Mouse (Mus musculus) intestine, postnatal 0 days (tissue): Measurements from ENCODE around the gene Arl16. TPM values are rescaled to one million over a fixed set of nuclear protein-coding genes. Genes with fewer than 3 reads are reported as not detected.
A peak's percentile ranks its signal among the peaks of the same experiment; 100 is the strongest.

Experiments
- ATAC-seq: fragments of 200-750 bp; cut with Nextera tagmentation; 2 replicates; pipeline ENCODE4 v1.8.0; 2017; ENCODE audit warnings: mild to moderate bottlenecking, moderate TSS enrichment, moderate library complexity
- H3K27ac ChIP-seq: fragments of 300-500 bp; sonication (generic); 2 replicates; pipeline ENCODE4 v1.5.1; 2014; ENCODE audit warnings: mild to moderate bottlenecking, low read depth, low read length, moderate library complexity
- H3K27me3 ChIP-seq: fragments of 300-500 bp; sonication (generic); replicated peaks from 2 replicates; pipeline ENCODE4 v1.6.1; 2014; ENCODE audit warnings: low read length, mixed read lengths; ENCODE audit not compliant: control insufficient read depth, insufficient read depth
- H3K36me3 ChIP-seq: fragments of 300-500 bp; sonication (generic); 2 replicates; pipeline ENCODE4 v1.6.1; 2014; ENCODE audit warnings: mild to moderate bottlenecking, moderate library complexity; ENCODE audit not compliant: control insufficient read depth, insufficient read depth
- H3K4me1 ChIP-seq: fragments of 300-500 bp; sonication (generic); replicated peaks from 2 replicates; pipeline ENCODE4 v1.6.1; 2014; ENCODE audit warnings: antibody characterized with exemption, low read length, mixed read lengths; ENCODE audit not compliant: control insufficient read depth, insufficient read depth
- H3K4me2 ChIP-seq: fragments of 300-500 bp; sonication (generic); replicated peaks from 2 replicates; pipeline ENCODE4 v1.6.1; 2014; ENCODE audit warnings: low read depth, mild to moderate bottlenecking, moderate library complexity
- H3K4me3 ChIP-seq: fragments of 300-500 bp; sonication (generic); 2 replicates; pipeline ENCODE4 v1.5.1; 2014; ENCODE audit warnings: low read depth, low read length
- H3K9ac ChIP-seq: fragments of 300-500 bp; sonication (generic); 2 replicates; pipeline ENCODE4 v1.6.1; 2014; ENCODE audit warnings: mild to moderate bottlenecking, low read depth, low read length
- H3K9me3 ChIP-seq: fragments of 300-500 bp; sonication (generic); 2 replicates; pipeline ENCODE4 v1.6.1; 2016; ENCODE audit warnings: mixed run types; ENCODE audit not compliant: control insufficient read depth
- CTCF ChIP-seq: sonication (generic); IDR thresholded peaks from 2 replicates; pipeline ENCODE4 v1.5.1; 2016; ENCODE audit warnings: low read depth, mild to moderate bottlenecking, control low read depth, antibody characterized with exemption, moderate library complexity
- WGBS: fragments of 180-500 bp; shearing (Covaris S2); extraction: QIAGEN DNeasy Blood & Tissue Kit; methylation state at CpG from one replicate; pipeline ENCODE4 v1.1.7; 2014; 5-methylcytosine and 5-hydroxymethylcytosine counted together
- polyA plus RNA-seq: library from polyadenylated mRNA; unstranded; fragments of >200 nt; fragmentation: Nextera tagmentation; extraction: Ambion mirVana; gene quantifications from 2 replicates; pipeline ENCODE4 v1.2.1, GENCODE M21; 2015

Gene Arl16
- polyA plus RNA-seq, 1 experiment from 2014 or later = 22.8 TPM

DNA sequence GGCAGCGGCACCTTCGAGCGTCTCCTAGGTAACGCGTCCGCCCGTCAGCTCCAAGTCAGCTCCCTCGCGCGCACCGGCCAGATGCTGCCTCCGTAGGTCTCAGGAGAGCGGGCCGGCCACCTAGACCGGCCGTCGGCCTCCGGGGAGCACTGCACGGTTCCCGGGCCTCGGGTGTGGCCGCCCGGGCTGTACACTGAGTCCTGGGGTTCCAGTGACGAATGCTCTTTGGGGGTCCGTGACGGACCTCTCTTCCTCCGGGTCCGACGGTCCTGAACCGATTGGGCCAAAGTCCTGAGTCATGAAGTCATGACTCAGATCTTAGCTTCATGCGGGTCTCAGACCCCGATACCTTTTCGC, 307 bp upstream of the Arl16 start:
- Histone ChIP-seq H3K36me3 (peaks cover 41% of the 10 kb centered on the region), H3K27me3 (no peaks in the 10 kb centered on the region), H3K9ac (peak overlapping the region; percentile 89), H3K4me2 (peak overlapping the region; percentile 89), H3K27ac (peak overlapping the region; percentile 66), H3K4me3 (peak overlapping the region; percentile 97), H3K4me1 (peaks cover 9% of the 10 kb centered on the region; the same call in 1 of the 2 replicates), H3K9me3 (no peaks in the 10 kb centered on the region)
- peak; percentile 61; the same call in 1 of the 2 replicates for ATAC-seq
- 0% methylated on average over 33 of the region's 33 CpGs for WGBS
- TF ChIP-seq CTCF = no peak

DNA sequence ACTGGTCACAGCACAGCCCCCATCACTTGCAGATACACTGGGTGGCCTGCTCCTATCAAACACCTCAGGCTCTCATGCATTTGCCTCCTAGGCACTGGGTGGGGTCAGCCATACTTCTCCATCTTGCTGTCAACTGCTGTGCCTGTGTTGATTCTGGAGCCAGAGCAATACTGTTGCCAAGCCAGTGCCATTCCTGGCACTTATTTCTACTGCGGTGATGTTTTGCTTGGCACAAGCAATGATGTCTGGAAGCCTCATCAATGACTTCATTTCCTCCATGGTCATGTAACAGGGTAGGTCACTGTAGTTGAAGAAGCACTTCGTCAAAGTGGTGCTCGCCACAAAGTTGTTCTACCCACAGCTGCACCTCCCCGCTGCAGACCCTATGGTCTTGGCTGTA, 1.9 kb downstream of the Arl16 start:
- WGBS = 77% methylated on average over 4 of the region's 4 CpGs
- no peak overlapping the region for H3K9ac ChIP-seq
- H3K4me1 ChIP-seq = peaks cover 9% of the 10 kb centered on the region; the same call in 1 of the 2 replicates
- no peak for TF ChIP-seq CTCF
- peaks cover 41% of the 10 kb centered on the region for H3K36me3 ChIP-seq
- H3K4me3 ChIP-seq = no peak overlapping the region
- H3K27ac ChIP-seq = no peak overlapping the region
- H3K9me3 ChIP-seq = no peaks in the 10 kb centered on the region
- ATAC-seq = no peak
- H3K27me3 ChIP-seq = no peaks in the 10 kb centered on the region
- H3K4me2 ChIP-seq = no peak overlapping the region

DNA sequence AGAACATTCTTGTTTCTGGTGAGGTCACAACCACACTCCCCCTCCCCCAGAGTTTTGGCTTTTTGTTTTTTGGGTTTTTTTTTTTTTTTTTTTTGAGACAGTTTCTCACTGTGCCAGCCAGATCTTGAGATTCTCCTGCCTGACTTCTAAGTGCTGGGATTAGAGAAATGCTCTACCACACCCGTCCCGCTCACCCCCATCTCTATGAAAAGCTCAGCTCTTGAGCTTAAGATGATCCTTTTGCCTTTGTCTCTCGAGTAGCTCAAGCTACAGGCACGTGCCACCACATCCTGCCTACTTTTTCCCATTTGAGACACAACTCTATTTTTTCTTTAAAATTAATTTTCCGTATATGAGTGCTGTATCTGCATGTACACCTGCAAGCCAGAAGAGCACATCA, 3.0 kb downstream of the Arl16 start:
- peaks cover 9% of the 10 kb centered on the region; the same call in 1 of the 2 replicates for H3K4me1 ChIP-seq
- H3K9me3 ChIP-seq = no peaks in the 10 kb centered on the region
- no peak overlapping the region for H3K9ac ChIP-seq
- peaks cover 30% of the 10 kb centered on the region for H3K36me3 ChIP-seq
- 86% methylated on average over 5 of the region's 5 CpGs for WGBS
- no peak overlapping the region for H3K4me3 ChIP-seq
- no peak overlapping the region for H3K27ac ChIP-seq
- TF ChIP-seq CTCF = no peak
- H3K4me2 ChIP-seq = no peak overlapping the region
- no peaks in the 10 kb centered on the region for H3K27me3 ChIP-seq
- no peak for ATAC-seq

DNA sequence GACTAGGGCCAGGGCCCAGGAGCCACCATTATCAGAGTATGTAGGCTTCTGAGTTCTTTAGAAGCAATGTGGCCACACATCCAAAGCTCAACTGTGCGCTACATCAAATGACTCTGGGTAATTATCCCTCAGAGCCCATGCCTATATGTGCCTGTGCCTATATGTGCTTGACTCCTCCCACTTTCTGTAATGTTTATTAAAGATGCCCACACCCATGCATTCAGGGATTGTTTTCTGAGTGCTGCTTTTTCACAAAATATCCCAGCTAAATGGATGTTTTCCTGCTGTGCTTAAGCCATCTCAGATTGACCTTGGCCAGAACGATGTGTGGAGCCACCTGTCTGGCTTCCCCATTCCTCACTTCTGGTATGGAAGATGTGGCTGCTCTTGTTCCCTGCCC, 3.9 kb downstream of the Arl16 start:
- no peak for ATAC-seq
- H3K27ac ChIP-seq = no peak overlapping the region
- no peak overlapping the region for H3K4me3 ChIP-seq
- H3K4me1 ChIP-seq = peaks cover 11% of the 10 kb centered on the region; the same call in 1 of the 2 replicates
- 89% methylated on average over 2 of the region's 2 CpGs for WGBS
- H3K27me3 ChIP-seq = no peaks in the 10 kb centered on the region
- no peak overlapping the region for H3K4me2 ChIP-seq
- H3K36me3 ChIP-seq = peaks cover 28% of the 10 kb centered on the region
- no peaks in the 10 kb centered on the region for H3K9me3 ChIP-seq
- H3K9ac ChIP-seq = no peak overlapping the region
- no peak for TF ChIP-seq CTCF

DNA sequence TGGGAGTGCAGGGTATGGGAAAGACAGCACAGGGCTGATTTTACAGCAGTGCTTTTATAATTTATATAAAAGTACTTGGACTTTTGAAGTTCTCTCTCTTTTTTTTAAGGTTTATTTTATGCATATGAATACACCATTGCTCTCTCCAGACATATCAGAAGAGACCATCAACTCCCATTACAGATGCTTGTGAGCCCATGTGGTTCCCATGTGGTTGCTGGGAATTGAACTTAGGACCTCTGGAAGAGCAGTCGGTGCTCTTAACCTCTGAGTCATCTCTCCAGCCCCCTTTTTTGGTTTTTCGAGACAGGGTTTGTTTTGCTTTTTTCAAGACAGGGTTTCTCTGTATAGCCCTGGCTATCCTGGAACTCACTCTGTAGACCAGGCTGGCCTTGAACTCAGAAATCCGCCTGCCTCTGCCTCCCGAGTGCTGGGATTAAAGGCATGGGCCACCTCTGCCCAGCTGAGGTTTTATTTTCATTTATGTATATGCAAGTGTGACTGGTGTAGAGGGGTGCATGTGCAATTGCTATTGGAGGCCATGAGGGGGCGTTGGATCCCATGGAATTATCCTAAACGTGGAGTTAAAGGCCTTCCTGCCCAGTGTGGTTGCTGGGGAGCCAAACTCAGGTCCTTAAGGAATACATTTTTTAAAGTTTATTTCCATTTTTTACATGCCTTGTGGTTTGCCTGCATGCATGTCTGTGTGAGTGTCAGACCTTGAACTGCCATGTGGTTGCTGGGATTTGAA, 8.4 kb downstream of the Arl16 start:
- Histone ChIP-seq H3K9me3 (no peaks in the 10 kb centered on the region), H3K4me2 (peak overlapping the region; percentile 91), H3K4me3 (peak overlapping the region; percentile 88), H3K36me3 (peaks cover 22% of the 10 kb centered on the region), H3K9ac (peak overlapping the region; percentile 83), H3K27ac (no peak overlapping the region), H3K4me1 (0 out of 2 replicates have a peak, but pooled peaks cover 3% of the 10 kb centered on the region), H3K27me3 (no peaks in the 10 kb centered on the region)
- peak; percentile 47 for TF ChIP-seq CTCF
- no peak for ATAC-seq
- 53% methylated on average over 6 of the region's 6 CpGs for WGBS

DNA sequence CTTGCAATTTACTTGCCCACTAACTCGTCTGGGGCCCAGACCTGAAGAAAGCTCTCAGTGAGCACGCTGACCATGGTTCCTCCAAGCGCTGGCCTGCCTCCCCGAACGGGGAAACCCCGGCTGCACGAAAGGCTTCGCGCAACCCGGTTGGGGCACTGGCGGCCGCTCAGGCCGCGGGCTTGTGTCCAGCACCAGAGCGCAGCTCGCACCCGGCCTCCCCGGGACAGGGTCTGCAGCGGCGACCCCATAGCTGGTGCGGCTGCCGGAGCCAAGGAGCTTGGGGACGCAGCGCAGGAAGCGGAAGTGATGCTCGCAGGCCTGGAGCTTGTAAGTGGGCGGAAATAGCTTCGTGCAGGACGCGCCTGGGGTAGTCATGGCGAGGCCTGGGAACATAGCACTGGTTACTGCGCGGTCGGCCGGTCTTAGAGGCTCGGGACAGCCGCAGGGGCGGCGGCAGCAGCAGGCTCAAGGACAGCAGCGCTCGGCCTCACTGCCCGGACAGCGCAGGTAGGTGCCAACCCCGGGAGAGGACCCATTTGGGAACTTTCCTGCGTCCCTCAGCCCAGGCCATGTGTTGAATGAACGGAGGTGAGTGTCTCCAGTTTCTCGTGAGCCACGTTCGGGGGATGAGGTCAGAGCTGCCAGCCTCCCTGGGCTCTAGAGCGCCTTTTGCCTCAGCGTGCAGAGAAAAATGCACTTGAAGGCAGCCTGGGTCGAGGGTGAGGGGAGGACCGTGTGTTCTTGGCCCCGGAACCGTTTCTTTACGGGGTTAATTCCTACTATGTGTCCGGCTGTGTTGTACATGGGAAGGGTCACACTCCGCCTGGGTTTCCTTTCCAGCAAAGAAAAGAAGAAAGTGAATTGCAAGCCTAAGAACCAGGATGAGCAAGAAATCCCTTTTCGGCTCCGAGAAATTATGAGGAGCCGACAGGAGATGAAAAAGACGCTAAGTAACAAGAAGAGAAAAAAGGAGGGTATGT, 9.3 kb downstream of the Arl16 start, which contains the start of the genes Oxld1 and Ccdc137:
Gene Oxld1 (minus strand): TSS at position 297 of the 980 bp plus-strand sequence.
Gene Ccdc137 (plus strand): TSS at position 344 of the 980 bp plus-strand sequence.
- peak within 1 kb of the TSS; percentile 78 for H3K27ac ChIP-seq
- TF ChIP-seq CTCF = no peak
- no peaks in the 10 kb centered on the region for H3K9me3 ChIP-seq
- no peaks in the 10 kb centered on the region for H3K27me3 ChIP-seq
- H3K4me2 ChIP-seq = peak within 1 kb of the TSS; percentile 91
- peaks cover 22% of the 10 kb centered on the region for H3K36me3 ChIP-seq
- peak within 1 kb of the TSS; percentile 88 for H3K4me3 ChIP-seq
- peak; percentile 79 for ATAC-seq
- 3% methylated on average over 62 of the region's 62 CpGs for WGBS
- 0 out of 2 replicates have a peak, but pooled peaks cover 3% of the 10 kb centered on the region for H3K4me1 ChIP-seq
- H3K9ac ChIP-seq = peak within 1 kb of the TSS; percentile 83
